Mouse (Mus musculus) MEL (cell line): ENCODE data around the gene Spink2. TPM values are rescaled to one million over a fixed set of nuclear protein-coding genes. Genes with fewer than 3 reads are reported as not detected.

Experiments used
- DNase-seq: peaks from one replicate; pipeline ENCODE4 v3.0.0; 2011; ENCODE audit warnings: low read depth, low spot score
- H3K27ac ChIP-seq: 2 replicates; pipeline ENCODE4 v1.5.1; 2012; ENCODE audit warnings: low read depth, mild to moderate bottlenecking, control low read depth, low read length, moderate library complexity; ENCODE audit not compliant: control insufficient read depth
- H3K27me3 ChIP-seq, 2 experiments: fragments of 150-350 bp in 1 of 2; sonication (generic) in 1 of 2; 2 replicates each; pipeline ENCODE4 v1.6.1; 2012; ENCODE audit warnings: low read length in 2 of 2, mild to moderate bottlenecking in 2 of 2, improper control_type of control experiment in 1 of 2, moderate library complexity in 1 of 2; ENCODE audit not compliant: insufficient read depth in 2 of 2, control insufficient read depth in 1 of 2
- H3K36me3 ChIP-seq, 2 experiments: 2 replicates each; pipeline ENCODE4 v1.6.1; 2012 to 2014; ENCODE audit warnings: low read length in 2 of 2, improper control_type of control experiment in 1 of 2, inconsistent platforms in 1 of 2, mild to moderate bottlenecking in 1 of 2; ENCODE audit not compliant: insufficient read depth in 2 of 2, control insufficient read depth in 1 of 2
- H3K4me1 ChIP-seq, 2 experiments: fragments of 150-350 bp in 1 of 2; sonication (generic) in 1 of 2; 2 replicates each; pipeline ENCODE4 v1.6.1; 2012; ENCODE audit warnings: low read length in 2 of 2, improper control_type of control experiment in 1 of 2, mild to moderate bottlenecking in 1 of 2; ENCODE audit not compliant: insufficient read depth in 2 of 2, control insufficient read depth in 1 of 2
- H3K4me3 ChIP-seq, 2 experiments: fragments of 150-350 bp in 1 of 2; sonication (generic) in 1 of 2; 2 replicates each; pipeline ENCODE4 v1.5.1; 2012; ENCODE audit warnings: low read depth in 2 of 2, low read length in 2 of 2, mild to moderate bottlenecking in 2 of 2, moderate library complexity in 2 of 2, control low read depth in 1 of 2, improper control_type of control experiment in 1 of 2; ENCODE audit not compliant: control insufficient read depth in 1 of 2, insufficient read depth in 1 of 2
- H3K79me2 ChIP-seq: 2 replicates; pipeline ENCODE4 v1.6.1; 2012; ENCODE audit warnings: mild to moderate bottlenecking, low read length, moderate library complexity; ENCODE audit not compliant: control insufficient read depth, poor library complexity, insufficient read depth
- H3K9ac ChIP-seq: 2 replicates; pipeline ENCODE4 v1.6.1; 2012; ENCODE audit warnings: low read depth, mild to moderate bottlenecking, control low read depth, low read length, moderate library complexity; ENCODE audit not compliant: control insufficient read depth, poor library complexity, severe bottlenecking
- H3K9me3 ChIP-seq: fragments of 150-350 bp; sonication (generic); replicated peaks from 2 replicates; pipeline ENCODE4 v1.6.1; 2012; ENCODE audit warnings: mild to moderate bottlenecking, low read length, improper control_type of control experiment, moderate library complexity; ENCODE audit not compliant: insufficient read depth
- CHD1 ChIP-seq: IDR thresholded peaks from 2 replicates; pipeline ENCODE4 v1.6.1; 2012; ENCODE audit warnings: low read depth, mild to moderate bottlenecking, inconsistent platforms, low read length, improper control_type of control experiment
- CTCF ChIP-seq, 3 experiments: IDR thresholded peaks in 2 of 3; conservative IDR thresholded peaks in 1 of 3; 2 replicates each; pipeline ENCODE4 v1.5.1; 2011 to 2012; ENCODE audit warnings: low read length in 3 of 3, low read depth in 2 of 3, mild to moderate bottlenecking in 2 of 3, improper control_type of control experiment in 1 of 3, inconsistent platforms in 1 of 3, mixed read lengths in 1 of 3, moderate library complexity in 1 of 3; ENCODE audit not compliant: control insufficient read depth in 1 of 3, insufficient read depth in 1 of 3, poor library complexity in 1 of 3, severe bottlenecking in 1 of 3
- EP300 ChIP-seq, 2 experiments: IDR thresholded peaks; 2 replicates each; pipeline ENCODE4 v1.6.1; 2011; ENCODE audit warnings: improper control_type of control experiment in 2 of 2, low read length in 2 of 2, low read depth in 1 of 2, mild to moderate bottlenecking in 1 of 2
- ETS1 ChIP-seq: IDR thresholded peaks from 2 replicates; pipeline ENCODE4 v1.6.1; 2012; ENCODE audit warnings: low read depth, mild to moderate bottlenecking, inconsistent platforms, low read length, improper control_type of control experiment, moderate library complexity
- GATA1 ChIP-seq: IDR thresholded peaks from 2 replicates; pipeline ENCODE4 v1.6.1; 2011; ENCODE audit warnings: low read depth, low read length, improper control_type of control experiment
- JUND ChIP-seq: IDR thresholded peaks from 2 replicates; pipeline ENCODE4 v1.6.1; 2011; ENCODE audit warnings: low read depth, mild to moderate bottlenecking, improper control_type of control experiment, low read length
- KAT2A ChIP-seq: conservative IDR thresholded peaks from 2 replicates; pipeline ENCODE4 v1.6.1; 2012; ENCODE audit warnings: low read depth, low read length, improper control_type of control experiment, inconsistent platforms
- MAX ChIP-seq: IDR thresholded peaks from 2 replicates; pipeline ENCODE4 v1.6.1; 2011; ENCODE audit warnings: low read length, improper control_type of control experiment
- MAZ ChIP-seq: IDR thresholded peaks from 2 replicates; pipeline ENCODE4 v1.6.1; 2012; ENCODE audit warnings: low read depth, mild to moderate bottlenecking, inconsistent platforms, low read length, improper control_type of control experiment
- MXI1 ChIP-seq: IDR thresholded peaks from 2 replicates; pipeline ENCODE4 v1.6.1; 2011; ENCODE audit warnings: mild to moderate bottlenecking, low read depth, low read length, improper control_type of control experiment
- MYB ChIP-seq: IDR thresholded peaks from 2 replicates; pipeline ENCODE4 v1.6.1; 2011; ENCODE audit warnings: mild to moderate bottlenecking, low read depth, low read length, improper control_type of control experiment
- MYC ChIP-seq: IDR thresholded peaks from 2 replicates; pipeline ENCODE4 v1.6.1; 2011; ENCODE audit warnings: low read depth, mild to moderate bottlenecking, low read length, improper control_type of control experiment, moderate library complexity
- POLR2A ChIP-seq, 2 experiments: IDR thresholded peaks; 2 replicates each; pipeline ENCODE4 v1.6.1; 2011 to 2012; ENCODE audit warnings: low read length in 2 of 2, mild to moderate bottlenecking in 2 of 2, control low read depth in 1 of 2, improper control_type of control experiment in 1 of 2, low read depth in 1 of 2, moderate library complexity in 1 of 2; ENCODE audit not compliant: control insufficient read depth in 1 of 2, insufficient read depth in 1 of 2, poor library complexity in 1 of 2
- POLR2AphosphoS2 ChIP-seq: IDR thresholded peaks from 2 replicates; pipeline ENCODE4 v1.6.1; 2011; ENCODE audit warnings: low read length, improper control_type of control experiment
- POLR2AphosphoS5 ChIP-seq: IDR thresholded peaks from 2 replicates; pipeline ENCODE4 v1.6.1; 2012; ENCODE audit warnings: low read depth, borderline replicate concordance, mild to moderate bottlenecking, inconsistent platforms, low read length, moderate library complexity, mixed read lengths
- RCOR1 ChIP-seq: IDR thresholded peaks from 2 replicates; pipeline ENCODE4 v1.6.1; 2012; ENCODE audit warnings: low read depth, mild to moderate bottlenecking, inconsistent platforms, low read length, improper control_type of control experiment
- TBP ChIP-seq: IDR thresholded peaks from 2 replicates; pipeline ENCODE4 v1.8.0; 2011; ENCODE audit warnings: low read depth, low read length, improper control_type of control experiment
- TCF12 ChIP-seq: IDR thresholded peaks from 2 replicates; pipeline ENCODE4 v1.6.1; 2014; ENCODE audit warnings: low read depth, mild to moderate bottlenecking, inconsistent platforms, low read length, improper control_type of control experiment, moderate library complexity
- USF1 ChIP-seq: IDR thresholded peaks from 2 replicates; pipeline ENCODE4 v1.6.1; 2014; ENCODE audit warnings: low read depth, mild to moderate bottlenecking, inconsistent platforms, low read length, improper control_type of control experiment, moderate library complexity
- USF2 ChIP-seq, 2 experiments: IDR thresholded peaks; 2 replicates each; pipeline ENCODE4 v1.6.1; 2011 to 2012; ENCODE audit warnings: improper control_type of control experiment in 2 of 2, low read length in 2 of 2, borderline replicate concordance in 1 of 2, inconsistent platforms in 1 of 2, low read depth in 1 of 2, mild to moderate bottlenecking in 1 of 2; ENCODE audit not compliant: insufficient read depth in 1 of 2
- ZKSCAN1 ChIP-seq: IDR thresholded peaks from 2 replicates; pipeline ENCODE4 v1.6.1; 2012; ENCODE audit warnings: low read depth, mild to moderate bottlenecking, inconsistent platforms, low read length, improper control_type of control experiment, moderate library complexity
- polyA plus RNA-seq, 2 experiments: library from polyadenylated mRNA; stranded (reverse) in 1 of 2; unstranded in 1 of 2; fragments of >175 nt in 1 of 2; fragments of >200 nt in 1 of 2; gene quantifications; 2 replicates each; pipeline versions ENCODE4 v1.2.1 to v1.2.4; 2012; ENCODE audit warnings: low replicate concordance in 2 of 2, low read depth in 1 of 2; ENCODE audit not compliant: insufficient read length in 2 of 2, insufficient read depth in 1 of 2, missing spikeins in 1 of 2
- total RNA-seq: library from RNA; depleted of rRNA; stranded (reverse); fragments of 300-350 nt; gene quantifications from 2 replicates; pipeline ENCODE4 v1.2.3, GENCODE M21; 2012

Spink2 gene
- total and polyA plus RNA-seq, 3 experiments = not detected

- TF ChIP-seq POLR2A (IDR thresholded peaks at IDR 0.05; ENCODE audit: control insufficient read depth in 1 of 2, insufficient read depth in 1 of 2, low read depth in 1 of 2, low read length in 2 of 2, poor library complexity in 1 of 2) (no peak), USF2 (IDR thresholded peaks at IDR 0.05; ENCODE audit: borderline replicate concordance in 1 of 2, insufficient read depth in 1 of 2, low read depth in 1 of 2, low read length in 2 of 2) (no peak), CTCF (IDR thresholded peaks at IDR 0.05 in 2 of 3, conservative IDR thresholded peaks at IDR 0.05 in 1 of 3; ENCODE audit: control insufficient read depth in 1 of 3, insufficient read depth in 1 of 3, low read depth in 2 of 3, low read length in 3 of 3, poor library complexity in 1 of 3, severe bottlenecking in 1 of 3) (peak in 2 of 3 experiments; percentile 14 to 60; a peak in 2 of 6 replicates), RCOR1 (no peak), CHD1 (no peak), MAX (no peak), ZKSCAN1 (no peak), MXI1 (no peak), KAT2A (no peak), GATA1 (no peak), EP300 (IDR thresholded peaks at IDR 0.05; ENCODE audit: low read depth in 1 of 2, low read length in 2 of 2) (no peak)
Measured at GRCm38 (mm10) chr5:77202238-77202637, 9.0 kb downstream of the Spink2 start (continued).

DNA sequence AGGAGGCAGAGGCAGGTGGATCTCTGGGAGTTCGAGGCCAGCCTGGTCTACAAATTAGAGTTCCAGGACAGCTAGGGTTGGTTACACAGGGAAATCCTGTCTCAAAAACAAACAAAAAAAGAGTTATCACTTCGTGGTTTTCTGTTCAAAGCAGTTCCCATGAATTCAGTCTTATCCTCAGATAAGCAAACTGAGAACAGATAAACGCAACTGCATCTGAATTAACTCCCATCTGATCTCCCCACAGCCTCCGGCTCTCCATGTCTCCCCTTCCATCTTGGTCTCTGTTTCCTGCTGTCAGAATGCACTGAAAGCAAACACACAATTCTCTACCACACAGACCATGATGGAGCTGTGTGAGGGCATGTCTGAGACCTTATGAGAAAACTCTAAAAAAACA, 10.6 kb downstream of the Spink2 start:
- H3K9ac ChIP-seq = no peak overlapping the region
- no peaks in the 10 kb centered on the region for H3K79me2 ChIP-seq
- H3K4me1 ChIP-seq = peaks cover 2 to 9% of the 10 kb centered on the region in 2 experiments; a peak in 2 of 4 replicates
- peaks cover 0 to 6% of the 10 kb centered on the region in 2 experiments; a peak in 2 of 4 replicates for H3K36me3 ChIP-seq
- H3K4me3 ChIP-seq = no peak overlapping the region
- peak; percentile 41 for DNase-seq
- no peaks in the 10 kb centered on the region for H3K27me3 ChIP-seq
- H3K27ac ChIP-seq = no peak overlapping the region
- no peak for TF ChIP-seq CHD1
- peak; percentile 55 to 78 for TF ChIP-seq EP300 (IDR thresholded peaks at IDR 0.05; ENCODE audit: low read depth in 1 of 2, low read length in 2 of 2)
- TF ChIP-seq TBP = peak; percentile 4; the same call in 1 of the 2 replicates
- peak; percentile 44; the same call in 1 of the 2 replicates for TF ChIP-seq MYB
- no peak for TF ChIP-seq KAT2A
- 0 out of 2 replicates have a peak, but pooled peaks have one; percentile 30 for TF ChIP-seq ETS1
- no peak for TF ChIP-seq USF1
- no peak for TF ChIP-seq JUND
- TF ChIP-seq RCOR1 = peak; percentile 87
- no peak for TF ChIP-seq ZKSCAN1
- peak; percentile 56 for TF ChIP-seq TCF12
- TF ChIP-seq POLR2AphosphoS2 = no peak
- TF ChIP-seq MAZ = no peak
- no peak for TF ChIP-seq MYC
- no peak for TF ChIP-seq MXI1
- no peak for TF ChIP-seq POLR2AphosphoS5
- peak; percentile 92 for TF ChIP-seq GATA1
- H3K9me3 ChIP-seq = no peaks in the 10 kb centered on the region
